Mouse (Mus musculus) intestine, embryonic 14.5 days (tissue): ENCODE data around the gene Naa80. TPM values are rescaled to one million over a fixed set of nuclear protein-coding genes. Genes with fewer than 3 reads are reported as not detected.

Source experiments
- ATAC-seq: fragments of 200-750 bp; cut with Nextera tagmentation; replicated peaks from 2 replicates; pipeline ENCODE4 v1.8.0; 2017; ENCODE audit warnings: low read depth, moderate number of reproducible peaks, moderate TSS enrichment, moderate library complexity; ENCODE audit not compliant: low FRiP score, low TSS enrichment
- DNase-seq: peaks from one replicate; pipeline ENCODE4 v3.0.0-alpha.2; 2018; ENCODE audit warnings: low spot score
- H3K27ac ChIP-seq: fragments of 300-500 bp; sonication (generic); 2 replicates; pipeline ENCODE4 v1.5.1; 2014; ENCODE audit warnings: low read depth, mild to moderate bottlenecking, control low read depth
- H3K27me3 ChIP-seq: fragments of 300-500 bp; sonication (generic); replicated peaks from 2 replicates; pipeline ENCODE4 v1.6.1; 2014; ENCODE audit warnings: low read length, control low read depth; ENCODE audit not compliant: control insufficient read depth, insufficient read depth
- H3K36me3 ChIP-seq: fragments of 300-500 bp; sonication (generic); 2 replicates; pipeline ENCODE4 v1.6.1; 2014; ENCODE audit warnings: low read length, control low read depth; ENCODE audit not compliant: control insufficient read depth, insufficient read depth
- H3K4me1 ChIP-seq: fragments of 300-500 bp; sonication (generic); replicated peaks from 2 replicates; pipeline ENCODE4 v1.6.1; 2014; ENCODE audit warnings: low read length, control low read depth, mixed read lengths; ENCODE audit not compliant: control insufficient read depth, insufficient read depth
- H3K4me2 ChIP-seq: fragments of 300-500 bp; sonication (generic); 2 replicates; pipeline ENCODE4 v1.6.1; 2014; ENCODE audit warnings: low read length
- H3K4me3 ChIP-seq: fragments of 300-500 bp; sonication (generic); 2 replicates; pipeline ENCODE4 v1.5.1; 2014; ENCODE audit warnings: low read depth, low read length, control low read depth, mixed read lengths
- H3K9ac ChIP-seq: fragments of 300-500 bp; sonication (generic); 2 replicates; pipeline ENCODE4 v1.6.1; 2014; ENCODE audit warnings: mild to moderate bottlenecking, low read length
- H3K9me3 ChIP-seq: fragments of 300-500 bp; sonication (generic); 2 replicates; pipeline ENCODE4 v1.6.1; 2016; ENCODE audit warnings: low read length, control low read depth; ENCODE audit not compliant: control insufficient read depth
- WGBS: fragments of 180-500 bp; shearing (Covaris S2); extraction: QIAGEN DNeasy Blood & Tissue Kit; methylation state at CpG from one replicate; pipeline ENCODE4 v1.1.7; 2014; 5-methylcytosine and 5-hydroxymethylcytosine counted together
- polyA plus RNA-seq: library from polyadenylated mRNA; unstranded; fragments of >200 nt; fragmentation: Nextera tagmentation; extraction: Ambion mirVana; gene quantifications from 2 replicates; pipeline ENCODE4 v1.2.1, GENCODE M21; 2014

Naa80 gene
- polyA plus RNA-seq, 1 experiment from 2014 or later, result 14.7 TPM

GRCm38 (mm10) chr9:107566855-107567254, 11.8 kb upstream of the Naa80 start:
- no peak overlapping the region for H3K4me2 ChIP-seq

GRCm38 (mm10) chr9:107567702-107568319, 10.9 kb upstream of the Naa80 start, which contains the start of gene Hyal2:
Gene Hyal2, plus strand, starts transcription at chr9:107567945.
- 10% methylated on average over 18 of the region's 18 CpGs for WGBS
- DNase-seq, result peak; percentile 63

More at GRCm38 (mm10) chr9:107566855-107567254, 11.8 kb upstream of the Naa80 start:
- Histone ChIP-seq H3K4me1 (peaks cover 39% of the 10 kb centered on the region), H3K9ac (no peak overlapping the region), H3K36me3 (peaks cover 29% of the 10 kb centered on the region), H3K27me3 (no peaks in the 10 kb centered on the region), H3K27ac (peak overlapping the region; percentile 80; the same call in 1 of the 2 replicates), H3K4me3 (no peak overlapping the region), H3K9me3 (no peaks in the 10 kb centered on the region)
- no peak for DNase-seq
- WGBS, result 64% methylated on average over 3 of the region's 3 CpGs
- no peak for ATAC-seq

GRCm38 (mm10) chr9:107568331-107569261, 10.1 kb upstream of the Naa80 start:
- peak overlapping the region; percentile 71 for H3K9ac ChIP-seq
- peak overlapping the region; percentile 70 for H3K4me3 ChIP-seq
- DNase-seq, result peak; percentile 94
- H3K27ac ChIP-seq, result peak overlapping the region; percentile 80
- H3K4me2 ChIP-seq, result peak overlapping the region; percentile 95
- H3K36me3 ChIP-seq, result peaks cover 40% of the 10 kb centered on the region
- no peaks in the 10 kb centered on the region for H3K27me3 ChIP-seq
- peak; percentile 81 for ATAC-seq
- no peaks in the 10 kb centered on the region for H3K9me3 ChIP-seq
- under 1% methylated on average over 41 of the region's 41 CpGs for WGBS
- H3K4me1 ChIP-seq, result peaks cover 35% of the 10 kb centered on the region

More at GRCm38 (mm10) chr9:107567702-107568319, 10.9 kb upstream of the Naa80 start, which contains the start of gene Hyal2:
- Histone ChIP-seq H3K36me3 (peaks cover 32% of the 10 kb centered on the region), H3K4me3 (peak within 1 kb of the TSS; percentile 70), H3K4me1 (peaks cover 35% of the 10 kb centered on the region), H3K9me3 (no peaks in the 10 kb centered on the region), H3K27me3 (no peaks in the 10 kb centered on the region), H3K4me2 (peak within 1 kb of the TSS; percentile 95), H3K9ac (peak within 1 kb of the TSS; percentile 71), H3K27ac (peak within 1 kb of the TSS; percentile 80)
- no peak for ATAC-seq

GRCm38 (mm10) chr9:107569270-107569669, 9.4 kb upstream of the Naa80 start:
- 0% methylated on average over 23 of the region's 23 CpGs for WGBS
- peaks cover 42% of the 10 kb centered on the region for H3K36me3 ChIP-seq
- ATAC-seq (peak; percentile 29), DNase-seq (no peak)
- no peaks in the 10 kb centered on the region for H3K27me3 ChIP-seq
- peak overlapping the region; percentile 95 for H3K4me2 ChIP-seq
- peak overlapping the region; percentile 70 for H3K4me3 ChIP-seq
- peak overlapping the region; percentile 71 for H3K9ac ChIP-seq
- no peaks in the 10 kb centered on the region for H3K9me3 ChIP-seq
- H3K27ac ChIP-seq, result peak overlapping the region; percentile 80
- peaks cover 29% of the 10 kb centered on the region for H3K4me1 ChIP-seq

- Histone ChIP-seq H3K36me3 (peaks cover 39% of the 10 kb centered on the region), H3K27ac (peak overlapping the region; percentile 80; the same call in 1 of the 2 replicates), H3K9me3 (no peaks in the 10 kb centered on the region), H3K27me3 (no peaks in the 10 kb centered on the region), H3K9ac (peak overlapping the region; percentile 71), H3K4me3 (peak overlapping the region; percentile 70), H3K4me1 (peaks cover 29% of the 10 kb centered on the region), H3K4me2 (peak overlapping the region; percentile 95)
- WGBS, result 42% methylated on average over 13 of the region's 13 CpGs
- ATAC-seq (no peak), DNase-seq (no peak)
Measured at GRCm38 (mm10) chr9:107570016-107570415, 8.7 kb upstream of the Naa80 start.

GRCm38 (mm10) chr9:107570845-107571244, 7.8 kb upstream of the Naa80 start:
- Histone ChIP-seq H3K9ac (no peak overlapping the region; the same call in 1 of the 2 replicates), H3K9me3 (no peaks in the 10 kb centered on the region), H3K4me2 (peak overlapping the region; percentile 95), H3K27me3 (no peaks in the 10 kb centered on the region), H3K4me3 (peak overlapping the region; percentile 70; the same call in 1 of the 2 replicates), H3K36me3 (peaks cover 39% of the 10 kb centered on the region), H3K27ac (no peak overlapping the region), H3K4me1 (peaks cover 29% of the 10 kb centered on the region)
- 84% methylated on average over 21 of the region's 21 CpGs for WGBS
- DNase-seq (no peak), ATAC-seq (no peak)

- Histone ChIP-seq H3K4me1 (peaks cover 29% of the 10 kb centered on the region), H3K4me2 (no peak overlapping the region), H3K36me3 (peaks cover 39% of the 10 kb centered on the region), H3K4me3 (no peak overlapping the region), H3K9ac (no peak overlapping the region), H3K27me3 (no peaks in the 10 kb centered on the region), H3K9me3 (no peaks in the 10 kb centered on the region), H3K27ac (no peak overlapping the region)
- ATAC-seq (no peak), DNase-seq (no peak)
- 90% methylated on average over 22 of the region's 22 CpGs for WGBS
Measured at GRCm38 (mm10) chr9:107571534-107572326, 7.0 kb upstream of the Naa80 start.

GRCm38 (mm10) chr9:107572327-107572662, 6.4 kb upstream of the Naa80 start:
- H3K27me3 ChIP-seq, result no peaks in the 10 kb centered on the region
- H3K27ac ChIP-seq, result no peak overlapping the region
- H3K36me3 ChIP-seq, result peaks cover 39% of the 10 kb centered on the region
- H3K9me3 ChIP-seq, result no peaks in the 10 kb centered on the region
- H3K4me3 ChIP-seq, result no peak overlapping the region
- 100% methylated on average over 2 of the region's 2 CpGs for WGBS
- no peak overlapping the region for H3K9ac ChIP-seq
- H3K4me1 ChIP-seq, result peaks cover 32% of the 10 kb centered on the region
- DNase-seq (no peak), ATAC-seq (no peak)
- no peak overlapping the region for H3K4me2 ChIP-seq
